Mouse (Mus musculus): ENCODE data around the gene Cd6. TPM values are rescaled to one million over a fixed set of nuclear protein-coding genes. Genes with fewer than 3 reads are reported as not detected.

Gene Cd6
- polyA plus RNA-seq, 1 experiment from 2014 or later: not detected

- Histone ChIP-seq H3K27me3 (replicated peaks) (no peaks in the 10 kb centered on the region), H3K36me3 (peaks cover 50% of the 10 kb centered on the region), H3K9me3 (replicated peaks) (no peaks in the 10 kb centered on the region), H3K27ac (ENCODE audit: poor library complexity, severe bottlenecking) (no peak overlapping the region), H3K4me2 (no peak overlapping the region), H3K4me1 (replicated peaks) (no peaks in the 10 kb centered on the region), H3K4me3 (no peak overlapping the region), H3K9ac (no peak overlapping the region)
- WGBS: 40% methylated on average over 2 of the region's 2 CpGs
- no peak; the same call in 1 of the 2 replicates for ATAC-seq (ENCODE audit: insufficient number of reproducible peaks, low FRiP score)
Measured at GRCm38 (mm10) chr19:10856520-10856919, 26.7 kb upstream of the Cd6 start.

GRCm38 (mm10) chr19:10855422-10855821 is 25.6 kb upstream of the Cd6 start:
- no peaks in the 10 kb centered on the region for H3K9me3 ChIP-seq (replicated peaks)
- H3K27me3 ChIP-seq (replicated peaks): no peaks in the 10 kb centered on the region
- H3K9ac ChIP-seq: no peak overlapping the region
- H3K4me3 ChIP-seq: no peak overlapping the region
- WGBS: 86% methylated on average over 3 of the region's 3 CpGs
- no peaks in the 10 kb centered on the region for H3K4me1 ChIP-seq (replicated peaks)
- no peak overlapping the region for H3K27ac ChIP-seq (ENCODE audit: poor library complexity, severe bottlenecking)
- no peak for ATAC-seq (ENCODE audit: insufficient number of reproducible peaks, low FRiP score)
- H3K36me3 ChIP-seq: peaks cover 39% of the 10 kb centered on the region
- no peak overlapping the region for H3K4me2 ChIP-seq

GRCm38 (mm10) chr19:10847311-10848087 is 17.6 kb upstream of the Cd6 start:
- H3K27ac ChIP-seq (ENCODE audit: poor library complexity, severe bottlenecking): no peak overlapping the region
- 58% methylated on average over 3 of the region's 3 CpGs for WGBS

GRCm38 (mm10) chr19:10846150-10846549 is 16.3 kb upstream of the Cd6 start:
- Histone ChIP-seq H3K4me1 (replicated peaks) (peaks cover 14% of the 10 kb centered on the region; the same call in 1 of the 2 replicates), H3K9me3 (replicated peaks) (no peaks in the 10 kb centered on the region), H3K4me2 (no peak overlapping the region), H3K4me3 (no peak overlapping the region), H3K27me3 (replicated peaks) (peaks cover 13% of the 10 kb centered on the region), H3K9ac (no peak overlapping the region), H3K36me3 (no peaks in the 10 kb centered on the region), H3K27ac (ENCODE audit: poor library complexity, severe bottlenecking) (no peak overlapping the region)
- 66% methylated on average over 7 of the region's 7 CpGs for WGBS
- no peak for ATAC-seq (ENCODE audit: insufficient number of reproducible peaks, low FRiP score)

More at GRCm38 (mm10) chr19:10847311-10848087, 17.6 kb upstream of the Cd6 start:
- Histone ChIP-seq H3K4me1 (replicated peaks) (peaks cover 7% of the 10 kb centered on the region; the same call in 1 of the 2 replicates), H3K9ac (no peak overlapping the region), H3K27me3 (replicated peaks) (peaks cover 13% of the 10 kb centered on the region), H3K9me3 (replicated peaks) (no peaks in the 10 kb centered on the region), H3K4me2 (no peak overlapping the region), H3K4me3 (no peak overlapping the region), H3K36me3 (no peaks in the 10 kb centered on the region)
- no peak for ATAC-seq (ENCODE audit: insufficient number of reproducible peaks, low FRiP score)

GRCm38 (mm10) chr19:10845454-10845853 is 15.6 kb upstream of the Cd6 start:
- no peak for ATAC-seq (ENCODE audit: insufficient number of reproducible peaks, low FRiP score)
- H3K27me3 ChIP-seq (replicated peaks): peaks cover 13% of the 10 kb centered on the region
- no peak overlapping the region for H3K9ac ChIP-seq
- no peak overlapping the region for H3K4me2 ChIP-seq
- 73% methylated on average over 3 of the region's 3 CpGs for WGBS
- peaks cover 14% of the 10 kb centered on the region; the same call in 1 of the 2 replicates for H3K4me1 ChIP-seq (replicated peaks)
- H3K36me3 ChIP-seq: no peaks in the 10 kb centered on the region
- no peak overlapping the region for H3K4me3 ChIP-seq
- H3K27ac ChIP-seq (ENCODE audit: poor library complexity, severe bottlenecking): no peak overlapping the region
- no peaks in the 10 kb centered on the region for H3K9me3 ChIP-seq (replicated peaks)

- H3K4me3 ChIP-seq: no peak overlapping the region
- peaks cover 13% of the 10 kb centered on the region for H3K27me3 ChIP-seq (replicated peaks)
- H3K9me3 ChIP-seq (replicated peaks): no peaks in the 10 kb centered on the region
- ATAC-seq (ENCODE audit: insufficient number of reproducible peaks, low FRiP score): no peak
- H3K27ac ChIP-seq (ENCODE audit: poor library complexity, severe bottlenecking): no peak overlapping the region
- peaks cover 14% of the 10 kb centered on the region; the same call in 1 of the 2 replicates for H3K4me1 ChIP-seq (replicated peaks)
- WGBS: 87% methylated on average over 5 of the region's 5 CpGs
- no peak overlapping the region for H3K4me2 ChIP-seq
- no peaks in the 10 kb centered on the region for H3K36me3 ChIP-seq
- H3K9ac ChIP-seq: no peak overlapping the region
Measured at GRCm38 (mm10) chr19:10844206-10844605, 14.3 kb upstream of the Cd6 start.

- Histone ChIP-seq H3K9ac (no peak overlapping the region), H3K4me2 (peak overlapping the region; percentile 46), H3K9me3 (replicated peaks) (no peaks in the 10 kb centered on the region), H3K4me1 (replicated peaks) (peaks cover 14% of the 10 kb centered on the region; the same call in 1 of the 2 replicates), H3K27ac (ENCODE audit: poor library complexity, severe bottlenecking) (no peak overlapping the region), H3K36me3 (no peaks in the 10 kb centered on the region), H3K4me3 (no peak overlapping the region), H3K27me3 (replicated peaks) (peaks cover 13% of the 10 kb centered on the region)
- WGBS: 40% methylated on average over 24 of the region's 24 CpGs
- no peak for ATAC-seq (ENCODE audit: insufficient number of reproducible peaks, low FRiP score)
Measured at GRCm38 (mm10) chr19:10842914-10843313, 13.1 kb upstream of the Cd6 start.

- no peak overlapping the region for H3K4me2 ChIP-seq
- no peak for ATAC-seq (ENCODE audit: insufficient number of reproducible peaks, low FRiP score)
- H3K36me3 ChIP-seq: no peaks in the 10 kb centered on the region
- WGBS: 47% methylated on average over 16 of the region's 16 CpGs
- H3K27ac ChIP-seq (ENCODE audit: poor library complexity, severe bottlenecking): no peak overlapping the region
- no peak overlapping the region for H3K4me3 ChIP-seq
- no peaks in the 10 kb centered on the region for H3K9me3 ChIP-seq (replicated peaks)
- H3K27me3 ChIP-seq (replicated peaks): peaks cover 13% of the 10 kb centered on the region
- peaks cover 14% of the 10 kb centered on the region; the same call in 1 of the 2 replicates for H3K4me1 ChIP-seq (replicated peaks)
- no peak overlapping the region for H3K9ac ChIP-seq
Measured at GRCm38 (mm10) chr19:10841721-10842626, 12.1 kb upstream of the Cd6 start.

- WGBS: 72% methylated on average over 15 of the region's 15 CpGs
Measured at GRCm38 (mm10) chr19:10839010-10839892, 9.4 kb upstream of the Cd6 start, which contains the start of gene Slc15a3. TSS of gene Slc15a3 (plus strand) at chr19:10839727.

GRCm38 (mm10) chr19:10835671-10836070 is 5.8 kb upstream of the Cd6 start:
- ATAC-seq (ENCODE audit: insufficient number of reproducible peaks, low FRiP score): no peak
- no peak overlapping the region for H3K27ac ChIP-seq (ENCODE audit: poor library complexity, severe bottlenecking)
- WGBS: 44% methylated on average over 3 of the region's 3 CpGs
- no peaks in the 10 kb centered on the region for H3K9me3 ChIP-seq (replicated peaks)
- H3K4me2 ChIP-seq: no peak overlapping the region
- H3K36me3 ChIP-seq: no peaks in the 10 kb centered on the region
- H3K4me1 ChIP-seq (replicated peaks): no peaks in the 10 kb centered on the region
- H3K4me3 ChIP-seq: no peak overlapping the region
- H3K9ac ChIP-seq: no peak overlapping the region
- H3K27me3 ChIP-seq (replicated peaks): no peaks in the 10 kb centered on the region

More at GRCm38 (mm10) chr19:10839010-10839892, 9.4 kb upstream of the Cd6 start, which contains the start of gene Slc15a3:
- Histone ChIP-seq H3K27me3 (replicated peaks) (peaks cover 12% of the 10 kb centered on the region), H3K9ac (no peak within 1 kb of the TSS), H3K4me1 (replicated peaks) (peaks cover 14% of the 10 kb centered on the region; the same call in 1 of the 2 replicates), H3K27ac (ENCODE audit: poor library complexity, severe bottlenecking) (no peak within 1 kb of the TSS), H3K4me2 (no peak within 1 kb of the TSS), H3K4me3 (no peak within 1 kb of the TSS), H3K9me3 (replicated peaks) (no peaks in the 10 kb centered on the region), H3K36me3 (no peaks in the 10 kb centered on the region)
- no peak for ATAC-seq (ENCODE audit: insufficient number of reproducible peaks, low FRiP score)

Measured in heart, embryonic 12.5 days (tissue).